Comparison of ENCODE assay signal across 22 mouse cellular contexts in genomic region chr19:24501525-24501924, GRCm38 (mm10).
"Had no signal": no experiment of that assay in that cellular context is flagged by ENCODE, and none has a peak within 500 bp of the region (broad histone marks: within the 10 kb centered on the region; RNA-seq: fewer than 3 reads in every experiment).

No protein-coding gene starts in this region.

- H3K4me2 ChIP-seq: intestine, embryonic 15.5 days; limb, embryonic 12.5 days; limb, embryonic 15.5 days; liver, embryonic 11.5 days; lung, embryonic 14.5 days; midbrain, embryonic 12.5 days; neural tube, embryonic 13.5 days; stomach, embryonic 15.5 days had no signal

- DNase-seq: kidney, adult 11 months; kidney, postnatal 25 days; left cerebral cortex, postnatal 4 days; liver, postnatal 0 days; lung, embryonic 14.5 days; lung, postnatal 10 days; lung, postnatal 4 days; retina, postnatal 1 day; right cerebral cortex, postnatal 25 days; spleen, adult 18-20 months; thymus, adult 18-20 months had no signal

- H3K27ac ChIP-seq: intestine, embryonic 15.5 days; kidney, postnatal 0 days; limb, embryonic 12.5 days; limb, embryonic 15.5 days; liver, embryonic 14.5 days; midbrain, embryonic 12.5 days; neural tube, embryonic 13.5 days; stomach, embryonic 15.5 days had no signal

- H3K4me3 ChIP-seq: intestine, embryonic 15.5 days; limb, embryonic 12.5 days; limb, embryonic 15.5 days; midbrain, embryonic 12.5 days; myocyte; neural tube, embryonic 13.5 days; stomach, embryonic 15.5 days had no signal

- H3K4me1 ChIP-seq: intestine, embryonic 15.5 days; limb, embryonic 12.5 days; limb, embryonic 15.5 days; midbrain, embryonic 12.5 days; neural tube, embryonic 13.5 days; stomach, embryonic 15.5 days had no signal

- H3K36me3 ChIP-seq: intestine, embryonic 15.5 days; limb, embryonic 12.5 days; limb, embryonic 15.5 days; midbrain, embryonic 12.5 days; neural tube, embryonic 13.5 days; stomach, embryonic 15.5 days had no signal

- H3K9ac ChIP-seq: intestine, embryonic 15.5 days; limb, embryonic 12.5 days; limb, embryonic 15.5 days; liver, embryonic 14.5 days; liver, postnatal 0 days; lung, embryonic 14.5 days; midbrain, embryonic 12.5 days; neural tube, embryonic 13.5 days; stomach, embryonic 15.5 days had no signal

- H3K9me3 ChIP-seq: intestine, embryonic 15.5 days; limb, embryonic 12.5 days; limb, embryonic 15.5 days; midbrain, embryonic 12.5 days; neural tube, embryonic 13.5 days; stomach, embryonic 15.5 days had no signal

- ATAC-seq: intestine, embryonic 15.5 days; liver, postnatal 0 days; midbrain, embryonic 16.5 days had no signal

- H3K27me3 ChIP-seq: intestine, embryonic 15.5 days; limb, embryonic 12.5 days; limb, embryonic 15.5 days; midbrain, embryonic 12.5 days; stomach, embryonic 15.5 days had no signal
